Mouse (Mus musculus) ES-E14 (cell line): ENCODE results near the gene Ghrhr. TPM values are rescaled to one million over a fixed set of nuclear protein-coding genes. Genes with fewer than 3 reads are reported as not detected.

Experiments
- DNase-seq: peaks from one replicate; pipeline ENCODE4 v3.0.0-alpha.2; 2013; ENCODE audit warnings: low read depth, low spot score
- H3K27ac ChIP-seq: 2 replicates; pipeline ENCODE4 v1.5.1; 2012; ENCODE audit warnings: low read depth, mild to moderate bottlenecking, low read length, moderate library complexity, mixed read lengths; ENCODE audit not compliant: poor library complexity, insufficient read depth, severe bottlenecking
- H3K36me3 ChIP-seq: 2 replicates; pipeline ENCODE4 v1.6.1; 2012; ENCODE audit warnings: mild to moderate bottlenecking, low read length, moderate library complexity, mixed read lengths; ENCODE audit not compliant: control insufficient read depth, poor library complexity, insufficient read depth, severe bottlenecking
- H3K4me1 ChIP-seq, 2 experiments: fragments of 150-350 bp in 1 of 2; sonication (generic) in 1 of 2; 2 replicates each; pipeline ENCODE4 v1.6.1; 2012; ENCODE audit warnings: low read length in 2 of 2, mild to moderate bottlenecking in 1 of 2, mixed read lengths in 1 of 2; ENCODE audit not compliant: control insufficient read depth in 2 of 2, insufficient read depth in 2 of 2, poor library complexity in 1 of 2
- H3K4me3 ChIP-seq, 2 experiments: fragments of 150-350 bp in 1 of 2; sonication (generic) in 1 of 2; 2 replicates each; pipeline ENCODE4 v1.5.1; 2012; ENCODE audit warnings: low read length in 2 of 2, low read depth in 1 of 2, mild to moderate bottlenecking in 1 of 2, mixed read lengths in 1 of 2; ENCODE audit not compliant: insufficient read depth in 1 of 2, poor library complexity in 1 of 2, severe bottlenecking in 1 of 2
- H3K9ac ChIP-seq: 2 replicates; pipeline ENCODE4 v1.6.1; 2012; ENCODE audit warnings: low read depth, mild to moderate bottlenecking, low read length, mixed read lengths; ENCODE audit not compliant: poor library complexity, insufficient read depth, severe bottlenecking
- H3K9me3 ChIP-seq: fragments of 150-350 bp; sonication (generic); 2 replicates; pipeline ENCODE4 v1.6.1; 2012; ENCODE audit warnings: low read depth, mild to moderate bottlenecking, low read length; ENCODE audit not compliant: control insufficient read depth, insufficient read depth
- CHD2 ChIP-seq: IDR thresholded peaks from 2 replicates; pipeline ENCODE4 v1.6.1; 2014; ENCODE audit warnings: mild to moderate bottlenecking, low read depth, low read length, inconsistent platforms
- HCFC1 ChIP-seq: IDR thresholded peaks from 2 replicates; pipeline ENCODE4 v1.6.1; 2012; ENCODE audit warnings: low read length, inconsistent platforms, borderline replicate concordance; ENCODE audit not compliant: insufficient read depth
- MAFK ChIP-seq: IDR thresholded peaks from 2 replicates; pipeline ENCODE4 v1.6.1; 2014; ENCODE audit warnings: mild to moderate bottlenecking, low read depth, low read length, inconsistent platforms; ENCODE audit not compliant: insufficient read depth
- ZC3H11A ChIP-seq: IDR thresholded peaks from 2 replicates; pipeline ENCODE4 v1.6.1; 2012; ENCODE audit warnings: low read depth, mild to moderate bottlenecking, inconsistent platforms, low read length, borderline replicate concordance
- ZNF384 ChIP-seq: IDR thresholded peaks from 2 replicates; pipeline ENCODE4 v1.6.1; 2012; ENCODE audit warnings: low read depth, low read length, inconsistent platforms
- in situ Hi-C, 2 experiments: fragments of 600-800 bp; cut with MboI; formaldehyde crosslinking; loops; one replicate each; pipeline ENCODE4 v1.15.1; 2025; ENCODE audit warnings: low sequenced_read_pairs in 2 of 2, inconsistent platforms in 1 of 2; ENCODE audit not compliant: unreplicated experiment in 2 of 2
- total RNA-seq: library from RNA; depleted of rRNA; stranded (reverse); fragments of 300-350 nt; gene quantifications from 2 replicates; pipeline ENCODE4 v1.2.3, GENCODE M21; 2012

Ghrhr gene
- total RNA-seq, 1 experiment = not detected

GRCm38 (mm10) chr6:55332100-55332772 is 43.9 kb upstream of the Ghrhr start:
- Histone ChIP-seq H3K4me3 (no peak overlapping the region), H3K9ac (no peak overlapping the region), H3K9me3 (no peaks in the 10 kb centered on the region), H3K4me1 (no peaks in the 10 kb centered on the region), H3K36me3 (no peaks in the 10 kb centered on the region), H3K27ac (no peak overlapping the region)
- in situ Hi-C loops = no loop called here
- DNase-seq = no peak
- TF ChIP-seq MAFK (no peak), HCFC1 (no peak), CHD2 (no peak), ZNF384 (no peak), ZC3H11A (no peak)

- Histone ChIP-seq H3K9me3 (no peaks in the 10 kb centered on the region), H3K4me3 (no peak overlapping the region), H3K9ac (no peak overlapping the region), H3K36me3 (no peaks in the 10 kb centered on the region), H3K4me1 (no peaks in the 10 kb centered on the region), H3K27ac (no peak overlapping the region)
- in situ Hi-C loops = no loop called here
- TF ChIP-seq MAFK (no peak), CHD2 (no peak), HCFC1 (no peak), ZNF384 (no peak), ZC3H11A (no peak)
- no peak for DNase-seq
These were observed 43.4 kb upstream of the Ghrhr start for GRCm38 (mm10) chr6:55332773-55333109.

DNA sequence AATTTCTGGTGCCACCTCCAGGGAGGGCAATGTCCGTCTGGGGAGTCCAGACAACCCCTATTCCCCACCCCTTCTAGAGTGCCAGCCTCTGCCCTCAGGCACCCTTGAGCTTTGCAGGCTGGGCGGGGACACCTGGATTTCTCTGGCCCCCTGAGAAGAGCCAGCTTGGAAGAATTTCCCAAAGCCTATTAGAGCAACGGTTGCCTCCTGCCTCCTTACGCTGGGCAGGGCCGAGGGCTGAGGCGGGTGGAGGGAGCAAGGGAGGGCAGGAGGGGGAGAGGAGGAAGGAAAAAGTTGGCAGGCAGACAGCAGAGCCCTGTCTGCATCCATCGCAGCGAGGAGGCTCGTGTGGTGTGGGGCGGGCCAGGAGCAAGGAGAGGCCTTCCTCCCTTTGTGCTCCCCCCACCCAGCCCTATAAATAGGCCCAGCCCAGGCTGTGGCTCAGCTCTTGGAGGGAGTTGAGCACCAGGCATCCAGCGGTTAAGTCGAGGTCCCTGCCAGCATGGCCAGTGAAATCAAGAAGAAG is 40.0 kb upstream of the Ghrhr start, which contains the start of gene Aqp1:
Gene Aqp1 (plus strand): TSS at position 444 of the 526 bp plus-strand sequence.
- Histone ChIP-seq H3K9me3 (no peaks in the 10 kb centered on the region), H3K4me3 (no peak within 1 kb of the TSS), H3K4me1 (no peaks in the 10 kb centered on the region), H3K27ac (no peak within 1 kb of the TSS), H3K36me3 (no peaks in the 10 kb centered on the region), H3K9ac (no peak within 1 kb of the TSS)
- no peak for TF ChIP-seq ZC3H11A
- no peak for TF ChIP-seq CHD2
- no peak for TF ChIP-seq ZNF384
- TF ChIP-seq MAFK = no peak
- TF ChIP-seq HCFC1 = no peak
- in situ Hi-C loops = no loop called here
- DNase-seq = no peak

GRCm38 (mm10) chr6:55337242-55337641 is 38.9 kb upstream of the Ghrhr start:
- H3K27ac ChIP-seq = no peak overlapping the region
- H3K4me1 ChIP-seq = no peaks in the 10 kb centered on the region
- no peaks in the 10 kb centered on the region for H3K9me3 ChIP-seq
- DNase-seq = no peak
- in situ Hi-C loops = no loop called here
- TF ChIP-seq HCFC1 = no peak
- TF ChIP-seq CHD2 = no peak
- no peak for TF ChIP-seq ZC3H11A
- TF ChIP-seq MAFK = no peak
- no peak for TF ChIP-seq ZNF384
- no peaks in the 10 kb centered on the region for H3K36me3 ChIP-seq
- H3K4me3 ChIP-seq = no peak overlapping the region
- no peak overlapping the region for H3K9ac ChIP-seq

GRCm38 (mm10) chr6:55338077-55338476 is 38.0 kb upstream of the Ghrhr start:
- H3K4me1 ChIP-seq = no peaks in the 10 kb centered on the region
- no peak for DNase-seq
- no peak overlapping the region for H3K27ac ChIP-seq
- no peak for TF ChIP-seq CHD2
- TF ChIP-seq ZNF384 = no peak
- TF ChIP-seq HCFC1 = no peak
- TF ChIP-seq ZC3H11A = no peak
- TF ChIP-seq MAFK = no peak
- no peaks in the 10 kb centered on the region for H3K36me3 ChIP-seq
- no peaks in the 10 kb centered on the region for H3K9me3 ChIP-seq
- H3K9ac ChIP-seq = no peak overlapping the region
- H3K4me3 ChIP-seq = no peak overlapping the region
- in situ Hi-C loops = no loop called here
